Mouse (Mus musculus): ENCODE measurements around the gene Tomm7. TPM values are rescaled to one million over a fixed set of nuclear protein-coding genes. Genes with fewer than 3 reads are reported as not detected.
"Not testable (repeated sequence)": the region's sequence is repeated elsewhere in the genome, so short reads cannot be mapped to it uniquely, and the experiment has no call there.

Tomm7 gene
- total and polyA plus RNA-seq, 3 experiments = 52.1 to 110 (median 105) TPM

DNA sequence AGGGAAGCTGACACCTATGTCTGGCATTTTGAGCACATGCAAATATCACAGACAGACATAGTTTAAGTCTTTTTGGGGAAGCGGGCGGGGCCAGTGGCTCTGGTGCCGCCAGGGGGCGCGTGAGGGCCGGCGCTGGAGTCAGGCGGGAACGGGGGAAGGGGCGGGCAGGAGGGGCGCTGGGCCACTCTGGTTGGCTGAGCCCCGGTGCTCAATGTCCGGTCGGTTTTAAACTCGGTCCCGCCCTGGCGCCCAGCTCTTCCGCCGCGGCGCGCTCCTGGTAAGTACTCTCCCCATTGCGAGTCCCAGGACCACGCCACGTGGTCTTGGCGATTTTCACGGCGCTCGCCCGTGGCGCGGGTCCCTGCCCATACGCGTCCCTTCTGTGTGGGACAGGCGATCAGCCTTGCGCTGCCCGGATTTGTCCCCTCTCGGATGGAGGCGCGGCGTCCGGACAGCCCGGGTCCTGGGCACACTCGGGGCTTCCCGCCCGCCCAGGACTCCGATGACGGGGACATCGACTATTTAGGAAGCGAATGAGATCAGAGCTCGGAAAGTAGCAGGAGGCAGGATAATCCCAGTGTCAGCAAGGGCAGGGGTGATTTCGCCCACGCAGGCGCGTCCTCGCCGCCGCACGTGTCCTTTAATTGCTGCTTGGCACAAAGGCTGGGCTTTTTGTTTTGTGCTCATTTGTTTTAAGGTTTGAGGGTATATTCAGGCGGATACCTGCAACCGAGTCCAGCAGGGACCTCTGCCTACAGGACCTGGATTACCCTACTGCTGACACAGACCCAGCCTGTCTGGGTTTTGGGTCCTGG lies 6.6 kb upstream of the Tomm7 start:
- under 1% methylated on average over 61 of the region's 61 CpGs for WGBS
- Histone ChIP-seq H3K27ac (peak overlapping the region; percentile 78), H3K4me1 (ENCODE audit: control insufficient read depth, insufficient read depth, low read length) (peaks cover 2% of the 10 kb centered on the region), H3K79me2 (replicated peaks; ENCODE audit: control insufficient read depth, insufficient read depth, low read length) (no peaks in the 10 kb centered on the region), H3K36me3 (ENCODE audit: control insufficient read depth, insufficient read depth, low read length) (no peaks in the 10 kb centered on the region), H3K9ac (ENCODE audit: low read depth, low read length) (peak overlapping the region; percentile 71), H3K27me3 (ENCODE audit: control insufficient read depth, insufficient read depth, low read length) (no peaks in the 10 kb centered on the region), H3K4me3 (peak overlapping the region; percentile 57)
- intact Hi-C loops (cut with DNase I) = loop anchor here (2.0 to 5.0 kb wide), 3 partner anchors 42 to 312 kb away; partner anchors contain the start of gene Nupl2
- peak; percentile 92 to 96 for DNase-seq
- peak; percentile 81 for TF ChIP-seq CTCF (IDR thresholded peaks at IDR 0.05)
- TF ChIP-seq POLR2A (IDR thresholded peaks at IDR 0.05; ENCODE audit: insufficient read depth, low read depth, low read length) = peak; percentile 68
- TF ChIP-seq EP300 (IDR thresholded peaks at IDR 0.05; ENCODE audit: insufficient read depth, low read depth, low read length) = 0 out of 2 replicates have a peak, but pooled peaks have one; percentile 44

DNA sequence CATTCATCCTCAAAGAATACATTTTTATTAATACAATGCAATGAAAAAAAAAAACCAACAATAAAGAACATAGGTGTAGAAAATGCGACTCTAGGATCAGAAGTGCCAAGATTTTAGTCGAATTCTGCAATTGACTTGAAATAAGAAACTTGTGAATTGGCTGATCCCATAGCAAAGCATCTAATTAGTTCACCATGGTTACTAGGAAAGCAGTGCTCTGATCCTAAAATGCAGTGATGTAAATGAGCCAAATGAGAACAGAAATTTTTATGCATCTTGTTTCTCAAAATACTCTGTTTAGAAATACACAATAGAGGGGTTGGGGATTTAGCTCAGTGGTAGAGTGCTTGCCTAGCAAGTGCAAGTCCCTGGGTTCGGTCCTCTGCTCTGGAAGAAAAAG lies 1.2 kb upstream of the Tomm7 start:
- H3K27ac ChIP-seq = no peak overlapping the region
- H3K9ac ChIP-seq (ENCODE audit: low read depth, low read length) = no peak overlapping the region
- no peak for DNase-seq
- H3K4me1 ChIP-seq (ENCODE audit: control insufficient read depth, insufficient read depth, low read length) = peaks cover 2% of the 10 kb centered on the region
- TF ChIP-seq CTCF (IDR thresholded peaks at IDR 0.05) (no peak), POLR2A (IDR thresholded peaks at IDR 0.05; ENCODE audit: insufficient read depth, low read depth, low read length) (no peak), EP300 (IDR thresholded peaks at IDR 0.05; ENCODE audit: insufficient read depth, low read depth, low read length) (no peak)
- H3K36me3 ChIP-seq (ENCODE audit: control insufficient read depth, insufficient read depth, low read length) = peaks cover 6% of the 10 kb centered on the region; the same call in 1 of the 2 replicates
- intact Hi-C loops (cut with DNase I) = no loop called here
- H3K27me3 ChIP-seq (ENCODE audit: control insufficient read depth, insufficient read depth, low read length) = no peaks in the 10 kb centered on the region
- WGBS = 90% methylated on average over 3 of the region's 3 CpGs
- no peak overlapping the region for H3K4me3 ChIP-seq
- no peaks in the 10 kb centered on the region; the same call in 1 of the 2 replicates for H3K79me2 ChIP-seq (replicated peaks; ENCODE audit: control insufficient read depth, insufficient read depth, low read length)

DNA sequence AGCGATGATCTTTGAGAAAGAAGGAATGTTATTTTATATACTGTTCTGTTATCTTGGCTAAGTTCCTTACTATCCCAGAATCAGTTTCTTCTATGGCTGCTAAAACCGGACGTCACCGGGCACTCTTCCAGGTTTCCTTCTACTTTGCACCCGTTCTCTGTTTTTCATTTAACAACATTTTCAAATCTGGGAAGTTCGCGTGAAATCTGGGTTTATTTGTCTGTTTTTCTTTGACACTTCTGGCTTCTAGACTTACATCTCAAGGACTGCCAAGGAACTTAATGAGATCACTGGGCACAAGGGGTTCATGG lies 525 bp upstream of the Tomm7 start:
- no peak for TF ChIP-seq EP300 (IDR thresholded peaks at IDR 0.05; ENCODE audit: insufficient read depth, low read depth, low read length)
- no peak for TF ChIP-seq POLR2A (IDR thresholded peaks at IDR 0.05; ENCODE audit: insufficient read depth, low read depth, low read length)
- Histone ChIP-seq H3K27me3 (ENCODE audit: control insufficient read depth, insufficient read depth, low read length) (no peaks in the 10 kb centered on the region), H3K79me2 (replicated peaks; ENCODE audit: control insufficient read depth, insufficient read depth, low read length) (no peaks in the 10 kb centered on the region; the same call in 1 of the 2 replicates), H3K9ac (ENCODE audit: low read depth, low read length) (peak overlapping the region; percentile 77; the same call in 1 of the 2 replicates), H3K4me1 (ENCODE audit: control insufficient read depth, insufficient read depth, low read length) (no peaks in the 10 kb centered on the region), H3K36me3 (ENCODE audit: control insufficient read depth, insufficient read depth, low read length) (peaks cover 6% of the 10 kb centered on the region; the same call in 1 of the 2 replicates), H3K27ac (peak overlapping the region; percentile 84), H3K4me3 (peak overlapping the region; percentile 86)
- intact Hi-C loops (cut with DNase I) = no loop called here
- peak in 1 of 2 experiments; percentile 40 for DNase-seq
- 6% methylated on average over 7 of the region's 7 CpGs for WGBS

DNA sequence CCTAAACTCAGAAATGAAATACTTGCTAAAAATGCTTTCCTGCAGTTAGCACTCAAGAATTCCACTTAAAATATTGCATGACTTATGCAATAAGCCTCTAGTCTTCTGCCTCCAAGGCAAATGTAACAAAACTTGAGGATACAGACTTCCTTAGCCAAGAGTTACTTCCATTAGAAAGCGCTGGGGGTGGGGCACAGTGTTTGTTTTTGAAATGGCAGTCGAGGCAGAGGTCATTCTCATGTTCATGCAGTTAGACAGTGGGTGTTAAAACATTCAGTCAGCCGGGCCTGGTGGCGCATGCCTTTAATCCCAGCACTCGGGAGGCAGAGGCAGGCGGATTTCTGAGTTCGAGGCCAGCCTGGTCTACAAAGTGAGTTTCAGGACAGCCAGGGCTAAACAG lies 5.8 kb downstream of the Tomm7 start:
- Histone ChIP-seq H3K79me2 (replicated peaks; ENCODE audit: control insufficient read depth, insufficient read depth, low read length) (no peaks in the 10 kb centered on the region; the same call in 1 of the 2 replicates), H3K4me1 (ENCODE audit: control insufficient read depth, insufficient read depth, low read length) (no peaks in the 10 kb centered on the region), H3K4me3 (no peak overlapping the region), H3K27me3 (ENCODE audit: control insufficient read depth, insufficient read depth, low read length) (no peaks in the 10 kb centered on the region), H3K36me3 (ENCODE audit: control insufficient read depth, insufficient read depth, low read length) (peaks cover 4% of the 10 kb centered on the region; the same call in 1 of the 2 replicates), H3K27ac (no peak overlapping the region), H3K9ac (ENCODE audit: low read depth, low read length) (no peak overlapping the region)
- no peak for TF ChIP-seq EP300 (IDR thresholded peaks at IDR 0.05; ENCODE audit: insufficient read depth, low read depth, low read length)
- TF ChIP-seq POLR2A (IDR thresholded peaks at IDR 0.05; ENCODE audit: insufficient read depth, low read depth, low read length) = no peak
- TF ChIP-seq CTCF (IDR thresholded peaks at IDR 0.05) = no peak
- 85% methylated on average over 7 of the region's 7 CpGs for WGBS
- intact Hi-C loops (cut with DNase I) = no loop called here
- DNase-seq = no peak

DNA sequence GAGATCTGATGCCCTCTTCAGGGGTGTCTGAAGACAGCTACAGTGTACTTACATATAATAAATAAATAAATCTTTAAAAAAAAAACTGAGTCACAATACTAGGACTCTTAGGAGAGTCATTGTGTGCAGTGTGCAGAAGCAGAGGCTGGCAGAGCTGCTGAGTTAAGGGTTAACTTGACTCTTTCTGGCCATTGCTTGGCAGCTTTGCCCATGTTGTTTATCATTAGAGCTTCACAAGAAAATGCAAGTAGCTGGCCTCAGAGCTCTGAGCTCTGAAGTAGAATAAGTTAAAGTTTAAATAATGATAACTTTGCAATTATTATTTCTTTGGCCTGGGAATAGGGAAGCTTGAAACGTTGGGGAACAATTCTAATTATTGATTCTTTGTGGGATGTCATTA lies 8.3 kb downstream of the Tomm7 start:
- H3K36me3 ChIP-seq (ENCODE audit: control insufficient read depth, insufficient read depth, low read length); H3K4me3 ChIP-seq; intact Hi-C loops (cut with DNase I); H3K27ac ChIP-seq; H3K27me3 ChIP-seq (ENCODE audit: control insufficient read depth, insufficient read depth, low read length); H3K9ac ChIP-seq (ENCODE audit: low read depth, low read length); H3K79me2 ChIP-seq (replicated peaks; ENCODE audit: control insufficient read depth, insufficient read depth, low read length); DNase-seq; H3K4me1 ChIP-seq (ENCODE audit: control insufficient read depth, insufficient read depth, low read length): not testable (repeated sequence)
- 57% methylated on average over 1 of the region's 1 CpGs for WGBS

Data from heart, adult 2 months (tissue).